Mouse (Mus musculus) liver, embryonic 14.5 days (tissue): ENCODE results near the gene Tmem80.

Experiments
- CTCF ChIP-seq: IDR thresholded peaks from 2 replicates; pipeline ENCODE4 v1.5.1; 2016; ENCODE audit warnings: antibody characterized with exemption, low read depth, control low read depth
- EP300 ChIP-seq: IDR thresholded peaks from 2 replicates; pipeline ENCODE4 v1.6.1; 2016; ENCODE audit warnings: antibody characterized with exemption, low read depth

DNA sequence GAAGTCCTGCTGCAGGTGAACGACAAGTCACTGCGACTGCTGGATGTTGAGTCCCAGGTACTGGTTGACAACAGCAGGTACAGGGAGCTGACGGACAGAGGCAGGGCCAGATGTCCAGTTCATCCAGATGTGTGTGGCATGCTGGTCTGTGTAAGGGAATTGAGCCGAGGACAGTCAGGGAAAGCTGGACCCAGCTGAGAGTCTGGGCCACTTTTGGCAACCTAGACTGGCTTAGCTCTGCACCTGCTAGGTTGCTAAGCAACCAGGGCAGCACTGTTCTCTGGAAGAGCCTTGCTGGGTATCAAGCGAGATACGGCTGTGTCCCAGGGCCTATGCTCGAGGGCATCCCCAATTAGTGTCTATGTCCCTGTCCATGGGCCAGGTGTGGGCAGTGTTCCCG lies 27.5 kb downstream of the Tmem80 start:
- TF ChIP-seq CTCF (no peak), EP300 (no peak)
